Mouse (Mus musculus) CH12.LX (cell line): ENCODE data around the gene Gm13889. TPM values are rescaled to one million over a fixed set of nuclear protein-coding genes. Genes with fewer than 3 reads are reported as not detected.

Experiments used
- DNase-seq: peaks from one replicate; pipeline ENCODE4 v3.0.0-alpha.2; 2013; ENCODE audit errors: extremely low read depth
- H3K27ac ChIP-seq: 2 replicates; pipeline ENCODE4 v1.5.1; 2012; ENCODE audit warnings: low read depth, mild to moderate bottlenecking, control low read depth, moderate library complexity; ENCODE audit not compliant: insufficient read depth
- H3K27me3 ChIP-seq: replicated peaks from 2 replicates; pipeline ENCODE3; 2012; ENCODE audit warnings: inconsistent platforms
- H3K36me3 ChIP-seq, 2 experiments: replicated peaks in 1 of 2; 2 replicates each; pipeline versions ENCODE3 to v1.6.1; 2012; ENCODE audit warnings: inconsistent platforms in 1 of 2, low read length in 1 of 2, mild to moderate bottlenecking in 1 of 2, mixed read lengths in 1 of 2, moderate library complexity in 1 of 2; ENCODE audit not compliant: control insufficient read depth in 1 of 2, insufficient read depth in 1 of 2
- H3K4me1 ChIP-seq, 2 experiments: 2 replicates each; pipeline ENCODE4 v1.6.1; 2012; ENCODE audit warnings: inconsistent platforms in 1 of 2, moderate library complexity in 1 of 2; ENCODE audit not compliant: insufficient read depth in 2 of 2, control insufficient read depth in 1 of 2
- H3K4me2 ChIP-seq: 2 replicates; pipeline ENCODE4 v1.6.1; 2012; ENCODE audit warnings: low read depth, mild to moderate bottlenecking, control low read depth; ENCODE audit not compliant: poor library complexity, insufficient read depth, severe bottlenecking
- H3K4me3 ChIP-seq, 3 experiments: fragments of 150-350 bp in 1 of 3; sonication (generic) in 1 of 3; replicated peaks in 1 of 3; 2 replicates each; pipeline versions ENCODE3 to v1.5.1; 2011 to 2012; ENCODE audit warnings: low read depth in 2 of 3, low read length in 2 of 3, mild to moderate bottlenecking in 2 of 3, moderate library complexity in 2 of 3, control low read depth in 1 of 3, improper control_type of control experiment in 1 of 3, inconsistent platforms in 1 of 3, mixed read lengths in 1 of 3; ENCODE audit not compliant: poor library complexity in 1 of 3
- H3K79me2 ChIP-seq: replicated peaks from 2 replicates; pipeline ENCODE4 v1.6.1; 2012; ENCODE audit warnings: mild to moderate bottlenecking, moderate library complexity; ENCODE audit not compliant: control insufficient read depth, poor library complexity, insufficient read depth, severe bottlenecking; ENCODE audit errors: extremely low read depth
- H3K9ac ChIP-seq: 2 replicates; pipeline ENCODE4 v1.6.1; 2012; ENCODE audit warnings: low read depth, mild to moderate bottlenecking, control low read depth, moderate library complexity; ENCODE audit not compliant: insufficient read depth
- H3K9me3 ChIP-seq: replicated peaks from 2 replicates; pipeline ENCODE3; 2012; ENCODE audit warnings: low read length, inconsistent platforms, mixed read lengths
- BHLHE40 ChIP-seq: IDR thresholded peaks from 2 replicates; pipeline ENCODE4 v1.6.1; 2011; ENCODE audit warnings: mild to moderate bottlenecking, low read depth, low read length, improper control_type of control experiment
- CHD2 ChIP-seq: IDR thresholded peaks from 2 replicates; pipeline ENCODE4 v1.6.1; 2011; ENCODE audit warnings: low read length, improper control_type of control experiment
- ELF1 ChIP-seq: IDR thresholded peaks from 2 replicates; pipeline ENCODE4 v1.6.1; 2014; ENCODE audit warnings: low read depth, mild to moderate bottlenecking, inconsistent platforms, low read length, improper control_type of control experiment
- EP300 ChIP-seq: IDR thresholded peaks from 2 replicates; pipeline ENCODE4 v1.6.1; 2011; ENCODE audit warnings: low read length, improper control_type of control experiment
- ETS1 ChIP-seq: conservative IDR thresholded peaks from 2 replicates; pipeline ENCODE4 v1.6.1; 2012; ENCODE audit warnings: low read depth, mild to moderate bottlenecking, inconsistent platforms, low read length, improper control_type of control experiment, moderate library complexity
- HCFC1 ChIP-seq: IDR thresholded peaks from 2 replicates; pipeline ENCODE4 v1.6.1; 2012; ENCODE audit warnings: low read depth, mild to moderate bottlenecking, inconsistent platforms, low read length, improper control_type of control experiment
- JUN ChIP-seq: IDR thresholded peaks from 2 replicates; pipeline ENCODE4 v1.6.1; 2011; ENCODE audit warnings: low read depth, mild to moderate bottlenecking, low read length, improper control_type of control experiment, moderate library complexity; ENCODE audit not compliant: insufficient read depth
- KAT2A ChIP-seq: IDR thresholded peaks from 2 replicates; pipeline ENCODE4 v1.6.1; 2012; ENCODE audit warnings: low read length, improper control_type of control experiment, inconsistent platforms; ENCODE audit not compliant: insufficient replicate concordance
- MAX ChIP-seq: IDR thresholded peaks from 2 replicates; pipeline ENCODE4 v1.6.1; 2011; ENCODE audit warnings: low read length, improper control_type of control experiment
- MEF2A ChIP-seq: IDR thresholded peaks from 2 replicates; pipeline ENCODE4 v1.6.1; 2014; ENCODE audit warnings: low read depth, mild to moderate bottlenecking, inconsistent platforms, low read length, improper control_type of control experiment, borderline replicate concordance
- NELFE ChIP-seq: IDR thresholded peaks from 2 replicates; pipeline ENCODE4 v1.6.1; 2011; ENCODE audit warnings: low read depth, low read length, improper control_type of control experiment
- PAX5 ChIP-seq: IDR thresholded peaks from 2 replicates; pipeline ENCODE4 v1.6.1; 2012; ENCODE audit warnings: low read length, inconsistent platforms, mixed read lengths
- RAD21 ChIP-seq: IDR thresholded peaks from 2 replicates; pipeline ENCODE4 v1.6.1; 2011; ENCODE audit warnings: low read depth, mild to moderate bottlenecking, low read length, improper control_type of control experiment, moderate library complexity
- RCOR1 ChIP-seq: conservative IDR thresholded peaks from 2 replicates; pipeline ENCODE4 v1.6.1; 2012; ENCODE audit warnings: low read depth, mild to moderate bottlenecking, inconsistent platforms, low read length, improper control_type of control experiment
- SIN3A ChIP-seq: IDR thresholded peaks from 2 replicates; pipeline ENCODE4 v1.6.1; 2012; ENCODE audit warnings: low read length, improper control_type of control experiment, inconsistent platforms
- SMC3 ChIP-seq: IDR thresholded peaks from 2 replicates; pipeline ENCODE4 v1.6.1; 2011; ENCODE audit warnings: low read depth, low read length, improper control_type of control experiment
- TBP ChIP-seq: conservative IDR thresholded peaks from 2 replicates; pipeline ENCODE4 v1.6.1; 2011; ENCODE audit warnings: low read depth, low read length, improper control_type of control experiment
- TCF12 ChIP-seq: IDR thresholded peaks from 2 replicates; pipeline ENCODE4 v1.6.1; 2014; ENCODE audit warnings: low read depth, mild to moderate bottlenecking, inconsistent platforms, low read length, improper control_type of control experiment
- UBTF ChIP-seq: IDR thresholded peaks from 2 replicates; pipeline ENCODE4 v1.6.1; 2012; ENCODE audit warnings: low read depth, mild to moderate bottlenecking, inconsistent platforms, low read length, improper control_type of control experiment, moderate library complexity
- USF2 ChIP-seq: conservative IDR thresholded peaks from 2 replicates; pipeline ENCODE4 v1.6.1; 2011; ENCODE audit warnings: low read depth, low read length, improper control_type of control experiment
- ZMIZ1 ChIP-seq: IDR thresholded peaks from 2 replicates; pipeline ENCODE4 v1.6.1; 2012; ENCODE audit warnings: low read depth, mild to moderate bottlenecking, inconsistent platforms, low read length, improper control_type of control experiment
- ZNF384 ChIP-seq: IDR thresholded peaks from 2 replicates; pipeline ENCODE4 v1.6.1; 2012; ENCODE audit warnings: low read depth, low read length, improper control_type of control experiment, inconsistent platforms
- dilution Hi-C: fragments of 300-500 bp; cut with MboI; formaldehyde crosslinking; loops from 2 replicates; pipeline ENCODE4 v1.14.3; 2020; ENCODE audit warnings: low sequenced_read_pairs; ENCODE audit not compliant: extremely low pct_unique_long_range_greater_than_20kb, extremely low pct_ligation_motif_present
- in situ Hi-C: fragments of 300-500 bp; cut with MboI; formaldehyde crosslinking; loops from 3 replicates; pipeline ENCODE4 v1.14.3; 2019; ENCODE audit warnings: low sequenced_read_pairs, low pct_ligation_motif_present, low pct_unique_long_range_greater_than_20kb, mixed read lengths
- polyA plus RNA-seq: library from polyadenylated mRNA; unstranded; fragments of >175 nt; gene quantifications from 2 replicates; pipeline ENCODE4 v1.2.1, GENCODE M21; 2012; ENCODE audit warnings: low read depth; ENCODE audit not compliant: insufficient read length
- total RNA-seq, 2 experiments: library from RNA; depleted of rRNA; stranded (reverse); fragments of 300-350 nt in 1 of 2; fragments of >200 nt in 1 of 2; gene quantifications; 2 replicates each; pipeline ENCODE4 v1.2.3; 2012 to 2014

Gene Gm13889
- total and polyA plus RNA-seq, 3 experiments: not detected

DNA sequence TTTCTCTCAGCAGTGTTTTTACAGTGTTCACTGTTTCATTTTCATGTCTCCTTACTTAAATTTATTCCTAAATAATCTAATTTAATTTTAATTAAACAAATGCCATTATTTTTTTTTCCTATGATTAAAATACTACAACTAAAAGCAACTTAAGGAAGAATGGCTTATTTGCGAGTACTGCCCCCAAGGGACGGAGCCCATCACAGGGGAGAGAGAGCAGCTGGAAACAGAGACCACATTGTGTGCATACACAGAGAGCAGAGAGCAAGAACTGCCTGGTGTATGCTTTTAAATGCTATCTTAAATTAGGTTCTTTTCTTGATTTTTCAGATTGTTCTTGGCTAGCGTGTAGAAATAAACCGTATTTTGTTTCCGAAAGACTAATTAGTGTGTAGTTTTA, 10.0 kb downstream of the Gm13889 start:
- Histone ChIP-seq H3K36me3 (no peaks in the 10 kb centered on the region), H3K27ac (no peak overlapping the region), H3K9me3 (peaks cover 11% of the 10 kb centered on the region), H3K27me3 (no peaks in the 10 kb centered on the region), H3K4me1 (no peaks in the 10 kb centered on the region), H3K9ac (no peak overlapping the region), H3K4me3 (no peak overlapping the region), H3K79me2 (no peaks in the 10 kb centered on the region), H3K4me2 (no peak overlapping the region)
- DNase-seq: no peak
- in situ Hi-C loops (no loop called here), dilution Hi-C loops (no loop called here)
- no peak for TF ChIP-seq RAD21
- no peak for TF ChIP-seq MAX
- TF ChIP-seq CHD2: no peak
- no peak for TF ChIP-seq UBTF
- no peak for TF ChIP-seq MEF2A
- TF ChIP-seq BHLHE40: no peak
- no peak for TF ChIP-seq SMC3
- TF ChIP-seq NELFE: no peak
- TF ChIP-seq ZNF384: no peak
- no peak for TF ChIP-seq PAX5
- TF ChIP-seq USF2: no peak
- TF ChIP-seq HCFC1: no peak
- no peak for TF ChIP-seq EP300
- no peak for TF ChIP-seq TBP

DNA sequence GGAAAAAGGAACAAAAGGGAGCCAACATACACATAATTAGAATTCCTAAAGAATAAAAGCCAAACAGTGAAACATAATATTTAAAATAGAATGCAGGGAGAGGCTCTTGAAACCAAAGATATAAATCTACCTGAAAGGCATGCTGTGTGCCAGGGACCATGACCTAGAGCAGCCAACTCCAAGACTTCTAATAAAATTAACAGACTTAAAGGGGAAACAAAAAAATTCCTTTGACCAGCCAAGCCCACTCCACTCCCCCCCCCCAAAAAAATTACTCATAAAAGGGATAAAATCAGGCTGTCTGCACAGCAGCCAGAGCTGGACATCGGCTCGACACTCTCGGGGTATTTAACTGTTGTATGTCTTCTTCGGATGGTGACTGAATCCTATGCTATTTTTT, 12.1 kb downstream of the Gm13889 start:
- H3K27ac ChIP-seq: no peak overlapping the region
- no peaks in the 10 kb centered on the region for H3K27me3 ChIP-seq
- no peaks in the 10 kb centered on the region for H3K36me3 ChIP-seq
- no peak overlapping the region for H3K4me3 ChIP-seq
- in situ Hi-C loops: no loop called here
- H3K9ac ChIP-seq: no peak overlapping the region
- H3K79me2 ChIP-seq: no peaks in the 10 kb centered on the region
- no peak overlapping the region for H3K4me2 ChIP-seq
- TF ChIP-seq ELF1 (no peak), JUN (no peak), RAD21 (no peak), ZMIZ1 (no peak), MAX (no peak), MEF2A (no peak), ZNF384 (no peak), ETS1 (no peak), RCOR1 (no peak), SIN3A (no peak), BHLHE40 (no peak), TCF12 (no peak), KAT2A (no peak)
- dilution Hi-C loops: no loop called here
- DNase-seq: no peak
- H3K4me1 ChIP-seq: peaks cover 3% of the 10 kb centered on the region in 2 experiments; a peak in 2 of 4 replicates
- peaks cover 11% of the 10 kb centered on the region for H3K9me3 ChIP-seq
